Mouse (Mus musculus): Measurements from ENCODE around the gene Plxnb2.

Plxnb2 gene

DNA sequence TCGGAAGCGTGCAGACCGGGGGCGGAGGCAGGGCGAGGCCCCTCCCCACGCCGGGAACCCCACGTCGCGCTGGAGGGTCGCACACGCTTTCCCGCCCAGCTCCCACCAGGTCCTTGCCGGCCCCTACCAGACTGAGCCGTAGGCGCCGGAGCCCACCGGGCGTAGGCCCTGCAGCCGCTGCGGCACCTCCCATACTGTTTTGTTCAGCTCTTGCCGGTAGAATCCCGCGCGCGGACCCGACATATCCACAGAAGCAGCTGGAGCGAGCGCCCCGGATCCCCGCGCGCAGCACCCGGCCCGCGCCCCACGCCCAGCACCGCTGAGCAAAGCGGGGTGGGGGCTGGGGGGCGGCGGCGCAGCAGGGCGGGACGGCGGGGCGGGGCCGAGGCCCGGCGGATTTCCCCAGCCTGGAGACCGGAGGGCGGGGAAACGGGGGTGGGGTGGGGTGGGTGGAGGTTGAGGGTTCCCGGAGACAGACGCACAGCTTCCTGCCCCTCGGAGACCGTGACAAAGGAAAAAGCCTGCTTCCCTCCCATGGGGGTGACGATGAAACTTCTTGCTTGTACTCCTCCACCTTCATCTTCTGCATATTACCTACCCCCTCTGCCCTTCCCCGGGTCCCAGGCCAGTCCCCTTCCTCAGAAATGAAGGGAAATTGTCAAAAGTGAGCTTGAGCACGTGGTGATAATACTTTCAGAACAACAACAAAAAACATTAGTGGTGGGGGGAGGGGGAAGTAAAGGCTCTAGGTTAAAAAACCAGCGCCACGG lies 31.1 kb downstream of the Plxnb2 start, which contains the start of gene Mapk11:
Gene Mapk11, minus strand, starts transcription at position 358 of the 770 bp plus-strand sequence.
- DNase-seq (ENCODE audit: low spot score in 2 of 2) = peak in 1 of 2 experiments; percentile 62

DNA sequence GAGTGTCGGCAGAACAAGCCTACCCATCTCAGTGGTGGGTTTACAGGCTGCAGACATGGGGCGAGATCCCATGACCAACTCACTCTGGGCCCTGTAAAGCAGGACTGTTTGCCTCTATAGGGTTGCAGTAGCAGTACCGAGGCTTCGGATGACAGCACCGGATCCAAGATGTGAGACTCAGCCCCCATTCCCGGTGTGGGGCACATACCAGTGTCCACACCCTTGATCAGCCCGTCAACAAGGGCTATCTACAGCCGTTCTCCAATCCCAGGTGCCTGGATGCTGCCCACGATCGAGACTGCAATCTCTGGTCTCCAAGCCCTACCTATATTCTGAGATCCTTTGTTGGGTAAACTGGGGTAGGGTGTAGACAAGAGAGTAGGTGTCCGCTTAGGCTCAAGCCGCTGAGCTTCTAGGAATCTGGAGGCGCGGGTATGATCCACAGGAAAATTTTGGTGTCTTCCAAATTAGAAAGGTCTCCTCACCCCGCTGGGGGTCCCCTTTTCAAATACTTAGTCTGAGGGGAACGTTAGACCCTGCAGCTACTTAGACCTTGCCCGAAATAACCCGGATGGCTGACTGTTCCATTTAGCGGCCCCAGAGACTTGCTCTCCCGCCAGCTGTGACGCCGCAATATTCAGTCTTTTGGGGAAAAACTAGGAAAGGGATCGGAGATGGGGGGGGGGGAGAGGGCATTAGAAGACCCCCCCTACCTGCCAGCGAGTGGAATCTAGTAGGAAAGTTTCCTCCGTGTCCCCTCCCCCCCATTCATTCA lies 31.9 kb downstream of the Plxnb2 start:
- DNase-seq (ENCODE audit: low spot score in 2 of 2) = peak in 1 of 2 experiments; percentile 45

DNA sequence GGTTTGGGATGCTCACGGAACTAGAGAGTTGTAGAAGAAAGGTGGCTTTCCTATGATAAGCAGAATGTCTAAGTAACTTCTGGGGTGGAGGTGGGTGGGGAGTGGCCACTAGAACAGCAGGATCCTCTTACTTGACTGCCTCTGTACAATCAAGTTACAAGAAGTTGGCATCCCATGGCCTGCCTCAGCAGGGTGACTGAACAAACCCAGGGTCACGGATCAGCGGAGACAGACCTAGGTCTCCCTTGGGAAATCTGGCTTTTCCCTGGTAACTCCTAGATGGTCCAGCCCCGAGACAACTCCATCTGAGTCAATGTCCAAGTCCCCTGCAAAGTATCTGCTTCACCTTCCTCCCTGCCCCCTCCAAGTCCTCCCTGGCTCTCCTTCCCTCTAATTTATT lies 32.7 kb downstream of the Plxnb2 start:
- DNase-seq (ENCODE audit: low spot score in 2 of 2) = no peak

DNA sequence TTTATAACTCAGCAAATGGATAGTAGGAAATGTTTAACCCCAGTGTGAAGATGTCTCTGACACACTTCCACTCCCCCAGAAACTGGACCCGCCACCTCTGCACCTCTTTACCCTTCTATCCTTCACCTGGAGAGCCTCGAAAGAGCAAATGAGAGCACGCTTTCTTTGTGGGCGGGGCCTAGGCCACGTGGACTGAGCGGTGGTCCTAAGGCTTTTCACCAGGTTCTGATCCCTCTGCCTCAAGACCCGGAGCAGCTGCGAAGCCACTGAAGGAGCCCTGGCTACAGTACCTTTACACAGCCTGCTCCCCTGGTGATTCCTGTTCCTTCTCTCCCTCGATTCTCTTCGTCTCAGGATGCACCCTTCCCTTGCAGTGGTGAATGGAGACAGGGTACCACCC lies 33.1 kb downstream of the Plxnb2 start:
- DNase-seq (ENCODE audit: low spot score in 2 of 2) = peak in 1 of 2 experiments; percentile 21

DNA sequence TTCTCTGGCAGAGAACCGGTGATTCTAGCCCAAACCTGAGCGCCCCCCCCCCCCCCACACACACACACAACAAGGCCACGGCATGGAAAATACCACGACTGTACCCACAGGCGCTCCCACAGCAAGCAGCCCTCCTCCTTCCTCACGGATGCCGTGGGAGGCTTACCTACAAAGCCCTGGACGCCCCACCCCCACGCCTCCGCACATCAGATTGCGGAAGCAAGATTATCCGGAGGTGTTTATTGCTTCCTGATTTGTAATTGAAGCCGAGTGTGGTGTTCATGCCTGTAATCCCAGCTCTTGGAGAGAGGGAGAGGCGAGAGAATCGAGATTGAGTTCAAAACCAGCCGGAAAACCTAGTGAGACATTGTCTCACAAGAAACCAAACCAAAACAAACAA lies 33.6 kb downstream of the Plxnb2 start:
- peak; percentile 78 to 81 for DNase-seq (ENCODE audit: low spot score in 2 of 2)

DNA sequence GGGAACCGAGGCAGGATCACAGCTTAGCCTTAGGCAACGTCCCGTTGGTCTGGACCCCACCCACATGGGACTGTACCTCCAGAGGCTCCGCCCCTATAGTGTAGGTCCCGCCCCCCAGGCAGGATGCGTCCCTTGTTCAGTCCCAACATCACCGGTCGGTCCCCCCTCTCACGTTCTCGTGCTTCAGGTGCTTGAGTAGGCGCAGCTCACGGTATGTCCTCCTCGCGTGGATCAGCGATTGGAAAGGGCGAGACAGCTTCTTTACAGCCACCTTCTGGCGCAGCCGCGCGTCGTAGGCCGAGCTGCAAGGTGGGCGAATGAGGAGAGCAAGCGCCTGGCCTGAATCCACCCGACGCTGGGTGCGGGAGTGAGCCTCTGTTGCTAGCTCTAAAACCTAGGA lies 34.1 kb downstream of the Plxnb2 start:
- DNase-seq (ENCODE audit: low spot score in 2 of 2) = peak; percentile 79 to 80

DNA sequence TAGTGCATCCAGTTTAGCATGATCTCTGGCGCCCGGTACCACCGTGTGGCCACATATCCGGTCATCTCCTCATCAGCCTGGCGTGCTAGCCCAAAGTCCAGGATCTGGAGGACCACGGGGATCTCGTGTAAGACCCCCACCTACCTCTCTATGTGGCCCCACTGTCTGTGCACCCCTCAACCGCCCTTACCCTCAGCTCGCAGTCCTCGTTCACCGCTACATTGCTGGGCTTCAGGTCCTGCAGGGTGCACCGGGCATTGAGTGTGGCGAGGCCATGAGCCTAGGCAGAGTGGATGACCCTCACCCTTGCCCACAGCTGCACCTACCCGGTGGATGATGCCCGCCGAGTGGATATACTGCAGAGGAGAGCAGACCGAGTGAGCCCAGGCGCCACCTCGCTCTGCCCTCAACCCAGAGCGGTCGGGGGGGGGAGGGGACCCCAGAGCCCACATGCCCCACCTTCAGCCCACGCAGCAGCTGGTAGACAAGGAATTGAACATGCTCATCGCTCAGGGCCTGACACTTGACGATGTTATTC lies 34.7 kb downstream of the Plxnb2 start:
- DNase-seq (ENCODE audit: low spot score in 2 of 2) = no peak

DNA sequence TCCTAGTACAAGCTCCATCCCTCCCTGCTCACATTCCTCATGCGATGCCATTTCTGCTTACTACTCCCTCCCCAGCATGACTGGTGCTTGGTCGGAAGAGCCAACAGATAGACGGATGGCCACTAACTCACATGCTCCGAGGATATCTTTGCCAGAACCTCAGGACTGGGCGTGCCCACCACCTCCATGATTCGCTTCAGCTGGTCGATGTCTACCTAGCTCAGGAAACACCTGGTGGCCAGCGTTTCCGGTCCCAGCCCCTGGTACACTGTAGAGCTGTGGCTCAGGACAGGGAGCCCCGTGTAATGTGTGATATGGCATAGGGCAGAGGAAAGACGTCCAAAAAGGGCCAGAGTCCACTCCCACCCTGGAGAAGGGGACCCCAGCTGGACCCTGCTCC lies 35.6 kb downstream of the Plxnb2 start:
- DNase-seq (ENCODE audit: low spot score in 2 of 2) = no peak

DNA sequence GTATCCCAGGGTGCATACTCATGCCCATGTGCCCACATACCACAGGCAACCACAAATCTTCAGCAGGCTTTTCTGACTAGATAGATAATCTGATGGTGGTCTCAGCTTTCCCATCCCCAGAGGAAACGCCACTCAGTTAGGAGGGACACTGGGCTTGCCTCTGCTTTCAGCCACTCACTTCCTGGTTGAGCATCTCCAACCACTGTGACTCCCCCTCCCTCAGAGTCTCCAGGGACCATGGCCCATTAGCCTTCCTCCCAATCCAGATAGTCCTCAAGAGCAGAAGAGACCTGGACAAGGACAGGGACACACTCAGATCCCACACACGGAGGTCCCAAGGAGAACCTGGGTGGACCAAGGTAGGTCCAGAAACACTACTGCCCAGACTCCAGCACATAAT lies 37.5 kb downstream of the Plxnb2 start:
- no peak for DNase-seq (ENCODE audit: low spot score in 2 of 2)

DNA sequence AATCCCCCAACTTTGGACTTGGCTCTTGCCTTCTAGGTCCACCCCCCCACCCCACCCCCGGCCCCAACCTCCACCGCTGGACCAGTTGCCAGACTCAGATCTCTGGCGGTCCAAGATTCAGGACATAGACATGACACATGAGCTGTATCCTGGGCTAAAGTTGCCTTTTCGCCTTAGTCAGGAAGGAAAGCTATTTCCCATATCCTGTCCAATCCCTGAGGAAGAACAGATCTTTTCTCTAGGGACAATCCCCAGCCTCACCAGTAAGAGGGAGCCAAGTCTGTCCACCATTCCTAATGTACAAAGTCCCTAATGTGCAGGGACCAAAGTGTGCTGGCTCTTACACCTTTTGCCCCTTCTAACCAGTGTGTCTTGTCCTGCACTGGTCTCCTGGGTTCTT lies 38.7 kb downstream of the Plxnb2 start:
- DNase-seq (ENCODE audit: low spot score in 2 of 2) = no peak

DNA sequence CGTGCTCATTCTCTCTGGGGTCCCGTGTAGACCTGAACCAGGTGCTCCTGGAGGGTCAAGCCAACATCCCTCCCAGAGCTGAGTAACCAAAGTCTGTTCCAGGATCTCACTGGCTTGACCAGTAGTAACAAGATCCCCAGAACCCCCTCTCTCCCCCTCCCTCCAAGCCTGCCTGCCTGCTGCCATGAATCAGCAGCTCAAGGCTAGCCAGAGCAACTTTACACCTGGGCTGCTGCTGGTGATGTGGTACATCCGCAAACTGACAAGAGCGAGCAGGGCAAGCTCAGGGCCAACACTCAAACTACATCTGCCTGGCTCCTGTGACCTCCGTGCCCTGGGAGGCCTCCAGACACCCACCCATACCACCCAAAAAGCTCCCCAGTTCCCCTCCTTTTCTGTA lies 39.1 kb downstream of the Plxnb2 start:
- DNase-seq (ENCODE audit: low spot score in 2 of 2) = no peak

DNA sequence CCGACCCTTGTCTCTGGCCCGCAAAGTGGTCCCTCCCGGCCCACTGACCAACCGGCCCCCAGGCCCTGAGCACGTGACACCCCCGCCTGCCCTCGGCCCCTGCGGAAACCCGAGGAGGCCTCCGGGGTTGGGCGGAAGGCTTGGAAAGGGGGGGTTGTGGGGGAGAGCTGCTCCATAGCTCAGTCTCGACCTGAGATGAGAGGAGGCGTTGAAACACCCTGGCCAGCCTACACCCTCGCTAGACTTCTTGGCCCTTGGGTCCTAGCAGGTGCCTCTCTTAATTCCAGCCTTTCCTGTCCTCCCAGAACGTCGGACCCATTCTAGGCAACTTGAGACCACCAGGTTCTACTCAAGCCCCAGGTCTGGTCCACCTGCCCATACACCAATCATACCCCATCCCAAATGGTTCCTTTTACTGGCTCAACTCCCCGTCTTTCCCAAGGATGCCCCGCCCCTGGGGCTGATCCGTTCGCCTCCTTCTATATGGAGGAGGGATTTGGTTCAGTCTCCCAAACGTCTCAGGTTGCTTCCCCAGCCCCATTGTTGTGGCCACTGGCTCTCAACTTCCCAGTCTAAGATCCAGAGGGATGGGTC lies 39.8 kb downstream of the Plxnb2 start, which contains the start of gene Mapk12:
Gene Mapk12, minus strand, starts transcription at position 45 of the 594 bp plus-strand sequence.
- DNase-seq (ENCODE audit: low spot score in 2 of 2) = peak; percentile 28 to 34

DNA sequence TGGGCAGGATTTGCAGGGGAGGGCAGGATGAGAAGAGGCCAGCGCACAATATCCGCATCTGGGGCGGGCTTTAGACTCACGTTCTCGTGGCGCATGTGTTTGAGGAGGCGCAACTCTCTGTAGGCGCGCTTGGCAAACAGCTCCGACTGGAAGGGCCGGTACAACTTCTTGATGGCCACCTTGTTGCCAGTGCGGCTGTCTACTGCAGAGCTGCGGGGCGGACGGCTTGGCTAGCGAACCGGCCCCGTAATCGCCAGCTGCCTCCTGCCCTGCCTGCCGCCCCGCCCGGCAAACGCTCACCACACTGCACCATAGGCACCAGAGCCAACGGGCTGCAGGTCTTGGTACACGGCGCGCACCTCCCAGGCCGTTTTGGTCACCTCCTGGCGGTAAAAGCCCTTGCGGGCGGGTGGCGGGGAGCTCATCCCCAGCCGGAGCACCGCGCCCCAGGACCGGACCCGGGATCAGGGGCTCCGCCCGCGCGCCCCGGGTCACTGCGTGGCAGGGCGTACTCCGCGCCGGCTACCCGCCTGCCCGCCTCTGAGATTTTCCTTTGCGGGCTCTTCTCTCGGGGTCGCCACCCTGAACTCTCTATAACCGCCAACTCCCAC lies 40.4 kb downstream of the Plxnb2 start:
- peak; percentile 82 to 83 for DNase-seq (ENCODE audit: low spot score in 2 of 2)

DNA sequence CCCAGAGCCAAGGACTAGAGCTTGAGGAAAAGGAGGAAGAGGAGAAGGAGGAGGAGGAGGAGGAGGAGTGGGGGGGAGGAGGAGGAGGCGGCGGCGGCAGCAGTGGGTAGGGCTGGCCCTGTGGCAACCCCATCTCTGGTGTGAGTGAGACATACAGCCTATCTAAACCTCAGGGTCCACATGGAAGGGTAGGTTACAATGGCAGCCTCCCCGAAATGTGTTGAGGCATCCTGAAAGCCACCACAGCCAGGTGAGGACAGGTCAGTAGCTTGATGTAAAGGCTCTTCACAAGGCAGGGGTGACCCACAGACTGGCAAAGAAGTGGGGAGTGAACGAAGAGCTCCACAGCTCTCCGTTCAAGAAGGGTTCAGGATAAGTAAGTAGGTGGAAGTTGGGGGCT lies 42.1 kb downstream of the Plxnb2 start:
- DNase-seq (ENCODE audit: low spot score in 2 of 2) = no peak

DNA sequence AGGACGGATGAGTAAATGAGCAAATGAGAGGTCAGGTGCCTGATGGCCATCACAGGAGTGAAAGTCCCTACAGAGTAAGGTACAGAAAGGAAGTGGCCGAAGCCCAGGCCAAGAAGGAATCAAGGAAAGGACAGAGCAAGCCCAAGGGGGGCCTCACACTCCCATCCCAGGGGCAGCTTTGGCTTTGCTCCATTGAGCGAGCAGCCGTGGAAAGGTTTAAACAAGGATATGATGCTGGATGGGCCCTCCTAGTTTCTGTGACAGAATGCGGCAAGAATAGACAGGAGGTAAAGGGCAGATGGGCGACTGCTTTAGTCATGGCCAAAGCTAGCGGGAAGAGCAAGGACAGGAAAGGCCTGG lies 42.6 kb downstream of the Plxnb2 start:
- no peak for DNase-seq (ENCODE audit: low spot score in 2 of 2)

DNA sequence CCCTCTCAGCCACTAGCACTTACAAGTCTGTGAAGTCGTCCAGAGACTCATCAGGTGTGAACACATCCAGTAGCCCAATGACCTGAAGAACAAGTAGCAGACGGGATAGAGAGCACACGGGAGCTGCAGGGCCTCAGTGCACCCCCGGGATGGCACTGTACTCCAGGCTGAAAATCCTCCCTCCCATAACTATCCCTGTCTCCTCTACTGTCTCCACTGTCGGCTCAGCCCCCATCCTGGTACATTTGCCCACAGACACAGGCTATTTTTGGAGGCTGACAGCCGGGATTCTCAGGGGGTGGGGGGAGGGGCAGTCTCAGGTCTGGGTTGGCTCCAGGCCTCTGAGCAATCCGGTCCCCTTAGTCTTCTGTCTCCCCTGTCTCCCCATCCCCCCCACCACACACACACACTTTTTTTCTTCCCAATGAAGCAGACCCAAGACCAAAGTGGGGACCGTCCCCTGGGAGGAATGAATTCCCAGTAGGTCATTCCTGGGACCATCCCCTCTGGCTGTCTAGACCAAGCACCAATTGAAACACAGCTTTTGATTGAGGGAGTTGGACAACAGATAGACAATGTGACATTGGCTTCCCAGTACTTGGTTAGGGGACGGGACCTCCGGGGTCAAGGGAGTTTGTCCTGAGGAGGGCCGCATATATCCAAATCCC lies 43.1 kb downstream of the Plxnb2 start:
- DNase-seq (ENCODE audit: low spot score in 2 of 2) = no peak

DNA sequence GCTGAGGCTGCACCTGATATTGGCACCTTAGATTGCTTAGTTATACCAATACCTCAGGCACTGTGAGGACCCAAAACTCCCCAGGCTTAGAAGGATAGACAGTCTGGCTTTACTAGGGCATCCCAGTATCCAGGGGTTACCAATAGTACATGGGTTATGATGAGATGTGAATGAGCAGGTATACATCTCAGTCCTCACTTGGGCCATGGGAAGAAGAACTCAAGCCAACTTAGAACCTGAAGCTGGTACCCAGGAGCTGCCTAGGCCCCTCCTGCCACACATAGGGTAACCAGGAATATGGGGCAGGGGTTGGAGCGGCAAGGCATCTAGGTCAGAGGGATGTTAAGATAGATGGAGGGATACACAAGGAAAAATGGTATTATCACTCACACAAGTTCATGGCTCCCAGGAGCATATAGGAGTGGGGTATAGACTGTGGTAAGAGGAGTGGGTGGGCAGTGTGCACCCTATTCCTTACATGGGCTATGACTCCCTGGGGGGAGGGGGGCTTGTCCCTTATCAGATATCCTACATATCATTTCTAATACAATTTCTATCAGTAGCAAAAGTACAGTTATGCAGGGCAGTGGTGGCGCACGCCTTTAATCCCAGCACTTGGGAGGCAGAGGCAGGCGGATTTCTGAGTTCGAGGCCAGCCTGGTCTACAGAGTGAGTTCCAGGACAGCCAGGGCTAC lies 44.0 kb downstream of the Plxnb2 start:
- DNase-seq (ENCODE audit: low spot score in 2 of 2) = no peak

DNA sequence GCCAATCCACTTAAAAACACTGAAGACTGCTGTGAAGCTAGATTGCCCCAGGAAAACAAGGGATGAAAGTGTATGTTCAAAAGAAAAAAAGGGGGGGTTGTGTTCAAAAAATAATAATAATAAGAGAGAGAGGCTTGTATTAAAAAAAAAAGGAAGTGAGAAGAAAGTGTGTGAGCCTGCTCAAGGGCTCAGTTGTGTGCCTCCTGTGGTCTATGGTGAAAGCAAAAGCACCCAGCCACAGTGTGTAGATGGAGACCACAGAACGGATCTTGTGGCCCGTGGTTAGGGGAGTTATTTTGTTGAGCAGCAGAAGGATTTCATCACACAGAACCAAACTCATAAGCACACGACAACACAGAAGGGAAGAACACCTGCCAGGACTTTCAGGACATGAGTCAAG lies 49.3 kb downstream of the Plxnb2 start:
- no peak for DNase-seq (ENCODE audit: low spot score in 2 of 2)

DNA sequence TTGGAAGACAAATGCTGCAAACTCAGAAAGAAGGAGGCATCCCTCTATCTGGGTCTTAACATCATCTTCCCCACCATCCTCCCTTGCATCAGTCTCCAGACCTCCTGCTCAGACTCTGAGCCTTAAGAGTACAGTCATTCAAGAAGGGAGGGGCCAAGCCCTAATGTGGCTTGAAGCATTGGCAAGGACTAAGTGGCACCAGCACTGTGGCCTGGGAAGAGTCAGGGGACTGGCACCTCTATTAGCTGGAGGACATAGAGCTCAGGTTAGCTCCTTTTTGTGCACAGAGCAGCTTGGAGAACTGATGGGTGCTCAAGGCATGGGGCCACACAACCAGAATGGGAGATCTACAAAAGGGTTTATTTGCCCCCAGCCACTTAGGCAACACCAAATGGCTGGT lies 50.3 kb downstream of the Plxnb2 start:
- no peak for DNase-seq (ENCODE audit: low spot score in 2 of 2)

DNA sequence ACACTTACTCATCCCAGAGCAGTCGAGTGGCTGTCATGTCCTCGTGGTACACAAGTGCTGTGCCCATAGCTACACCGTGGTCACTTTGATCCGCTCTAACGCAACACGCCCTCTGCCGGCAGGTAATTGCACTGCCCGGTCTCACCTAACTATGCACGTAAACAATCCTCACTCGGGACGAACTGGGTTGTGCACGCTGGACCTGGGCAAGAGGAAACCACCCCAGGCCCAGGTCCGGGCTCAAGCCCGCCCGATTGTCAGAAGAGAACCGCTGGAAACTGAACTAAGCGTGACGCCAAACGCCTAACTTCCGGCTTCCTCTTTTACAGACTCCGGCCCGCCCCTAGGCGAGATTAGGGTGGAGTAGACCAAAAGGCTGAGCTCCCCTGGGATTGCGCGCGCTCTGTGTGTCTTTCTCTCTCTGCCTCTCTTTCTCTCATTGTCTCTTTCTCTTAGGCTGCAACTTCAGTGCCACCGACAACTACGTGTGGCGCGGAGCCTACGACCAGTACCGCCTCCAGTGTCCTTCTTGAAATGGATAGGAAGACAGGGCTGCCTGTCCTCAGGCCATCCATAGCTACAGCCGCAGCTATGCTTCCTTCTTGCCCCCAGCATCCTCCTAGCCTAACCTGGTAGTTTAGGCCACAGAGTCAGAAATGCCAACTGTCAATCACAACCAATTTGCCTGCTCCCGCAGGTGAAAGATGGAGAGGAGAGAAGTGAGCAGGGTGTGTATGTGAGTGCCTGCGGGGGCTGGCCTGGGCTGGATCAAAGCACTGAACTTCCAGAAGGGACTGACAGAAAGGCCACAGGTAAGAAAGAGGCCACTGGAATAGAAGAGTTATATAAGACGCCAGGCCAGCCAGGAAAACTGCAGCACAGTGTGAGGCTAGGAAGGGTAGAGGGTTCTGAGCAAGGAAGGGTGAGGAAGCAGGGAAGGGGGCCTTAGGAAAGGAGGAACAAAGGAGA lies 51.9 kb downstream of the Plxnb2 start, which contains the start of gene Hdac10:
Gene Hdac10, minus strand, starts transcription at position 319 of the 969 bp plus-strand sequence.
- peak; percentile 87 to 92 for DNase-seq (ENCODE audit: low spot score in 2 of 2)

Measured in right cerebral cortex, adult 2 months (tissue).